Mouse (Mus musculus): Measurements from ENCODE around the gene Prkca. TPM values are rescaled to one million over a fixed set of nuclear protein-coding genes. Genes with fewer than 3 reads are reported as not detected.
"Not testable (repeated sequence)": the region's sequence is repeated elsewhere in the genome, so short reads cannot be mapped to it uniquely, and the experiment has no call there.

Prkca gene
- polyA plus RNA-seq, 1 experiment from 2014 or later = 7.2 TPM

- Histone ChIP-seq H3K4me2 (no peak overlapping the region), H3K9me3 (no peaks in the 10 kb centered on the region), H3K4me3 (no peak overlapping the region), H3K27me3 (replicated peaks) (no peaks in the 10 kb centered on the region), H3K4me1 (no peaks in the 10 kb centered on the region), H3K27ac (no peak overlapping the region), H3K36me3 (replicated peaks) (no peaks in the 10 kb centered on the region), H3K9ac (no peak overlapping the region)
- WGBS = 90% methylated on average over 5 of the region's 5 CpGs
- no peak for ATAC-seq (replicated peaks)
Measured at GRCm38 (mm10) chr11:108094796-108095195, 248.9 kb downstream of the Prkca start.

GRCm38 (mm10) chr11:108093248-108093647 is 250.5 kb downstream of the Prkca start:
- ATAC-seq (replicated peaks) = no peak
- H3K27me3 ChIP-seq (replicated peaks) = no peaks in the 10 kb centered on the region
- H3K4me2 ChIP-seq = no peak overlapping the region
- H3K27ac ChIP-seq = no peak overlapping the region
- H3K36me3 ChIP-seq (replicated peaks) = no peaks in the 10 kb centered on the region
- 93% methylated on average over 4 of the region's 4 CpGs for WGBS
- H3K4me1 ChIP-seq = no peaks in the 10 kb centered on the region
- no peak overlapping the region for H3K4me3 ChIP-seq
- H3K9me3 ChIP-seq = no peaks in the 10 kb centered on the region
- H3K9ac ChIP-seq = no peak overlapping the region

- 95% methylated on average over 3 of the region's 3 CpGs for WGBS
- no peak for ATAC-seq (replicated peaks)
- Histone ChIP-seq H3K27me3 (replicated peaks) (no peaks in the 10 kb centered on the region), H3K9ac (no peak overlapping the region), H3K9me3 (no peaks in the 10 kb centered on the region), H3K36me3 (replicated peaks) (no peaks in the 10 kb centered on the region), H3K27ac (no peak overlapping the region), H3K4me1 (no peaks in the 10 kb centered on the region), H3K4me3 (no peak overlapping the region), H3K4me2 (no peak overlapping the region)
Measured at GRCm38 (mm10) chr11:108091238-108091637, 252.5 kb downstream of the Prkca start.

DNA sequence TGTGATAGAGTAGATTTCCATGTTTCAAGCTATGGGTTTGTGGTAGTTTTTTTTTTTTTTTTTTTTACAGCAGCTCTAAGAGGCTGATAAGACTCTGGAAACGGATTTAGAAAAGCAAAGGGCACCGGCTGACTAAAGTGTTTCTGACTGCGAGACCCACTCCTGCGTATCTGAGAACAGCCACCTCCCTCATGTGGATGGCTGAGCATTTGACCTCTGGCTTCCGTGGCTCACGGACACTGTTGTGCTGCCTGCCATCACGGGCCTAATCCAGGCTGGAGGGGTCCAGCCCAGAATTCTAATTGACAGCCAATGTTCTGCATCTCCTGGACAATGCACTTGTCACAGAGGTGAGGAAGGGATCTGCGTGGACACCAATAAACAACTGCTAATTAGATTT is 253.0 kb downstream of the Prkca start:
- no peak overlapping the region for H3K4me2 ChIP-seq
- H3K4me1 ChIP-seq = no peaks in the 10 kb centered on the region
- H3K4me3 ChIP-seq = no peak overlapping the region
- no peaks in the 10 kb centered on the region for H3K27me3 ChIP-seq (replicated peaks)
- no peak for ATAC-seq (replicated peaks)
- no peaks in the 10 kb centered on the region for H3K36me3 ChIP-seq (replicated peaks)
- no peaks in the 10 kb centered on the region for H3K9me3 ChIP-seq
- WGBS = 18% methylated on average over 8 of the region's 8 CpGs
- H3K27ac ChIP-seq = no peak overlapping the region
- no peak overlapping the region for H3K9ac ChIP-seq

- no peaks in the 10 kb centered on the region for H3K36me3 ChIP-seq (replicated peaks)
- no peaks in the 10 kb centered on the region for H3K27me3 ChIP-seq (replicated peaks)
- no peak overlapping the region for H3K27ac ChIP-seq
- no peak overlapping the region for H3K9ac ChIP-seq
- no peak overlapping the region for H3K4me2 ChIP-seq
- no peak for ATAC-seq (replicated peaks)
- no peaks in the 10 kb centered on the region for H3K4me1 ChIP-seq
- no peaks in the 10 kb centered on the region for H3K9me3 ChIP-seq
- 91% methylated on average over 5 of the region's 5 CpGs for WGBS
- no peak overlapping the region for H3K4me3 ChIP-seq
Measured at GRCm38 (mm10) chr11:108088063-108088462, 255.7 kb downstream of the Prkca start.

DNA sequence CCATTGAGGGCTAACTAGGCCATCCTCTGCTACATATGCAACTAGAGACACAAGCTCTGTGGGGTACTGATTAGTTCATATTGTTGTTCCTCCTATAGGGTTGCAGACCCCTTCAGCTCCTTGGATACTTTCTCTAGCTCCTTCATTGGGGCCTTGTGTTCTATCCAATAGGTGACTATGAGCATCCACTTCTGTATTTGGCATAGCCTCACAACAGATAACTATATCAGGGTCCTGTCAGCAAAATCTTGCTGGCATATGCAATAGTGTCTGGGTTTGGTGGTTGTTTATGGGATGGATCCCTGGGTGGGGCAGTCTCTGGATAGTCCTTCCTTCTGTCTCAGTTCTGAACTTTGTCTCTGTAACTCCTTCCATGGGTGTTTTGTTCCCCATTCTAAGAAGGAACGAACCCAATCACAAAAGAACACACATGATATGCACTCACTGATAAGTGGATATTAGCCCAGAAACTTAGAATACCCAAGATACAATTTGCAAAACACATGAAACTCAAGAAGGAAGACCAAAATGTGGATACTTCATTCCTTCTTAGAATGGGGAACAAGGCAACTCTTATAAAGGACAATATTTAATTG is 256.5 kb downstream of the Prkca start:
- ATAC-seq (replicated peaks) = not testable (repeated sequence)

DNA sequence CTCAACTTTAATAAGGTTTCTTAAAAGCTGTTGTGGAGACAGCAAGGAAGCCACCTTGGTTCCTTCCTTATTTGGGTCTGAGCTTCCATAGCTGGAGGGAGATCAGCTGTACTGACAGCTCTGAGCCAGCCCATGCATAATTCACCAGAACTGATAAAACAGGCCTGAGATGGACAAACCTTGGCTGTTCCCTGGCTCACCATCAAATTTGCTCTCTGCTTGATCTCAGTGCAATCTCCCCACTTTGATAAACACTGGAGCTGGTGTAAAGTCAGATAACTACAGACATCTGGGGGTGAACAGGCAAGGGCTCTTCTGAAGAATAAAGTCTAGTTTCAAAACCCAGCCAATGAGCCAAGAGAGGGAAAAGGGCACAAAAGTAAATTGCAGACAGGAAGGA is 261.1 kb downstream of the Prkca start:
- H3K27me3 ChIP-seq (replicated peaks) = no peaks in the 10 kb centered on the region
- H3K9me3 ChIP-seq = no peaks in the 10 kb centered on the region
- no peak overlapping the region for H3K9ac ChIP-seq
- ATAC-seq (replicated peaks) = no peak
- H3K4me2 ChIP-seq = no peak overlapping the region
- H3K27ac ChIP-seq = no peak overlapping the region
- H3K4me1 ChIP-seq = no peaks in the 10 kb centered on the region
- no peak overlapping the region for H3K4me3 ChIP-seq
- H3K36me3 ChIP-seq (replicated peaks) = no peaks in the 10 kb centered on the region

More for the DNA sequence above, 256.5 kb downstream of the Prkca start:
- H3K27me3 ChIP-seq (replicated peaks); H3K27ac ChIP-seq; H3K9ac ChIP-seq; H3K9me3 ChIP-seq; H3K4me2 ChIP-seq; H3K4me1 ChIP-seq; H3K4me3 ChIP-seq; H3K36me3 ChIP-seq (replicated peaks): not testable (repeated sequence)
- WGBS = 84% methylated on average over 1 of the region's 1 CpGs

- Histone ChIP-seq H3K27me3 (replicated peaks) (no peaks in the 10 kb centered on the region), H3K4me3 (no peak overlapping the region), H3K4me1 (no peaks in the 10 kb centered on the region), H3K27ac (no peak overlapping the region), H3K9ac (no peak overlapping the region), H3K9me3 (no peaks in the 10 kb centered on the region), H3K4me2 (no peak overlapping the region), H3K36me3 (replicated peaks) (no peaks in the 10 kb centered on the region)
- no peak for ATAC-seq (replicated peaks)
- 72% methylated on average over 5 of the region's 5 CpGs for WGBS
Measured at GRCm38 (mm10) chr11:108079946-108080650, 263.6 kb downstream of the Prkca start.

- 91% methylated on average over 5 of the region's 5 CpGs for WGBS
- Histone ChIP-seq H3K27ac (no peak overlapping the region), H3K36me3 (replicated peaks) (no peaks in the 10 kb centered on the region), H3K9me3 (no peaks in the 10 kb centered on the region), H3K4me1 (no peaks in the 10 kb centered on the region), H3K9ac (no peak overlapping the region), H3K4me3 (no peak overlapping the region), H3K27me3 (replicated peaks) (no peaks in the 10 kb centered on the region), H3K4me2 (no peak overlapping the region)
- ATAC-seq (replicated peaks) = no peak
Measured at GRCm38 (mm10) chr11:108079454-108079853, 264.3 kb downstream of the Prkca start.

DNA sequence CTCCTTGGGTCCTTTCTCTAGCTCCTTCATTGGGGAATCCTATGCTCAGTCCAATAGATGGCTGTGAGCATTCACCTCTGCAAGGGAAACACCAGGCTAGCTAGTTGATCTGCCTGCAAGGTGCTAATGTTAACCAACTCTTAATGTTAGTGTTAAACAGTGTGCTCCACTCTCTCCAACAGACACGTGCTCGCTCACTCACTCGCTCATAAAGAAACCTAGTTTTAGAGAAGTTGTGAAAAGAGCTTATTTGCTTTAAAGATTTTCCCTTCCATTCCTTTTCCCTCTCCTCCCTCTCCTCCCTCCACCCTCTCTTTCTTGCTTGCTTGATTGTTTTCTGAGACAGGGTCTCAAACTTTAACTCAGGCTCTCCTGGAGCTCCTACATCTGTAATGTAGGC is 266.2 kb downstream of the Prkca start:
- H3K36me3 ChIP-seq (replicated peaks) = no peaks in the 10 kb centered on the region
- no peaks in the 10 kb centered on the region for H3K4me1 ChIP-seq
- H3K9me3 ChIP-seq = no peaks in the 10 kb centered on the region
- no peaks in the 10 kb centered on the region for H3K27me3 ChIP-seq (replicated peaks)
- no peak overlapping the region for H3K4me3 ChIP-seq
- no peak overlapping the region for H3K9ac ChIP-seq
- H3K27ac ChIP-seq = no peak overlapping the region
- no peak for ATAC-seq (replicated peaks)
- WGBS = 86% methylated on average over 3 of the region's 3 CpGs
- H3K4me2 ChIP-seq = no peak overlapping the region

DNA sequence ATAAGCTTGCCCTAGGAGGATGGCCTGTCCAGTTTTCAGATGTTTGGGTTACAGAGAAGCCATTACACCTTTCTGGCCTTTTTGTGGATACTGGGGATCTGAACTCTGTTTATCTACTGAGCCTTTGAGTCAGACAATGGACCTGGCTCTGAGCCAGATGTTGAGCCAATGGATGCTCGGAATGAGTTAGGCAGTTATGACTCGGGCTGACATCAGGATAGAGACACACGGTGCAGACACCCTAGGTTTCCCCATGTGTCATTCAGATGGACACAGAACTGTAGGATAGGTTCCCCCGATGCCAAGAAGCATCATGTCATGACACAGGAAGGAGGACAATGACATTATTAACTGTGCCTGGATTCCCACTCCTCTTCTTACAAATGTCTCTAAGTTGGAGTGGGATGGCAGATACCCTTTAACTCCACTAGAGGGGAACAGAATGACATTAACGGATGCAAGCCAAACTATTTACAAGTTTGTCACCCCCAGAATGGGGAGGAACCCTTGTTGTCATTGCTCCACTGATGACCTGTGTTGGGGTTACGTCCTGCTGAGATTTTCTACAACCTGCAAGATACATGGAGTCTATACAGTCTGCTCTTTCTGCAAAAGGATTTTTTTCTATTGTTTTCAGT is 271.0 kb downstream of the Prkca start:
- no peaks in the 10 kb centered on the region for H3K9me3 ChIP-seq
- no peak overlapping the region for H3K4me2 ChIP-seq
- H3K4me1 ChIP-seq = no peaks in the 10 kb centered on the region
- no peak for ATAC-seq (replicated peaks)
- H3K27me3 ChIP-seq (replicated peaks) = no peaks in the 10 kb centered on the region
- H3K9ac ChIP-seq = no peak overlapping the region
- H3K36me3 ChIP-seq (replicated peaks) = no peaks in the 10 kb centered on the region
- H3K4me3 ChIP-seq = no peak overlapping the region
- H3K27ac ChIP-seq = no peak overlapping the region
- WGBS = 80% methylated on average over 6 of the region's 6 CpGs

- no peaks in the 10 kb centered on the region for H3K9me3 ChIP-seq
- no peaks in the 10 kb centered on the region for H3K27me3 ChIP-seq (replicated peaks)
- no peaks in the 10 kb centered on the region for H3K36me3 ChIP-seq (replicated peaks)
- no peak for ATAC-seq (replicated peaks)
- no peak overlapping the region for H3K27ac ChIP-seq
- H3K9ac ChIP-seq = no peak overlapping the region
- H3K4me3 ChIP-seq = no peak overlapping the region
- no peak overlapping the region for H3K4me2 ChIP-seq
- no peaks in the 10 kb centered on the region for H3K4me1 ChIP-seq
- WGBS = 72% methylated on average over 6 of the region's 6 CpGs
Measured at GRCm38 (mm10) chr11:108071230-108071629, 272.5 kb downstream of the Prkca start.

DNA sequence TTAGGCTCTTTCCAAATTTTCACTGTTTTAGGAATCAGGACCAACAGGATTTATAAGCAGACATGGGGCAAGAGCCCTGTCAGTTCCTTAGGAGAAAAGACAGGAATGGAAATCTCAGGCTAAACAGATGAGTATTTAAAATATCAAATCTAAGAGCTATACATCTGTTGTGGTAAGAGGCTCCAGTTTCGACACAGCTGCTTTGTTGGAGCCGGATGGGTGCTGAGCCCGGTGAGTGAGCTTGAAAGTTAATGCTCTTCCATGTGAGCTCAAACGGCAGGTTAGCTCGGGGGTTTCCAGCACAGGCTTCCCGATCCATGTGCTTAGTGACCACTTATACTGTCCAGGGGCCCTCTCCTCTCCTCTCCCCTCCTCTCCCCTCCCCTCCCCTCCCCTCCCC is 273.7 kb downstream of the Prkca start:
- H3K27ac ChIP-seq = no peak overlapping the region
- H3K27me3 ChIP-seq (replicated peaks) = no peaks in the 10 kb centered on the region
- no peaks in the 10 kb centered on the region for H3K36me3 ChIP-seq (replicated peaks)
- no peak overlapping the region for H3K4me3 ChIP-seq
- ATAC-seq (replicated peaks) = no peak
- WGBS = 69% methylated on average over 6 of the region's 6 CpGs
- H3K4me1 ChIP-seq = no peaks in the 10 kb centered on the region
- H3K9ac ChIP-seq = no peak overlapping the region
- H3K9me3 ChIP-seq = no peaks in the 10 kb centered on the region
- no peak overlapping the region for H3K4me2 ChIP-seq
